Mouse (Mus musculus) liver, embryonic 14.5 days (tissue): ENCODE measurements around the gene Srrm1.

Source experiments
- CTCF ChIP-seq: IDR thresholded peaks from 2 replicates; pipeline ENCODE4 v1.5.1; 2016; ENCODE audit warnings: antibody characterized with exemption, low read depth, control low read depth
- EP300 ChIP-seq: IDR thresholded peaks from 2 replicates; pipeline ENCODE4 v1.6.1; 2016; ENCODE audit warnings: antibody characterized with exemption, low read depth

DNA sequence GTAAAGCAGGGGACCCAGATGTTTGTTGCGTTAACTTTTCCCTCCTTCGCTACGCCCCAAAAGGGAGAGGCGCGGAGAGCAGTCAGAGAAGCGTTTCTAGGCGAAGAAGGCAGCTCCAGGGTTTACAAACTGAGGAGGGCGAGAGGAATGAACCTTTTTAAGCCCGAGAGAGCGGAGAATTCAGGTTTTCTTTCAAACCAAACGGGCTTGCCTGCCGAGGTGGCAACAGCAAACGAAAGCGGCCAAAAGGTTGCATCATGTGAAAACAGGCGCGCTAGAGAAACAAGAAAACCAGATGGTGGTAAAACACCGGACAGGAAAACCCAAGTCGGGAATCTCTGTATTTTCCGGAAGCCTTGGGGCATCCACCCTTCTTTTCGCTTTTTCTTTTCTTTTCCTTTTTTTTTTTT is 81.7 kb downstream of the Srrm1 start:
- TF ChIP-seq CTCF (no peak), EP300 (no peak)
